Mouse (Mus musculus): ENCODE data around the gene Arl14ep.

DNA sequence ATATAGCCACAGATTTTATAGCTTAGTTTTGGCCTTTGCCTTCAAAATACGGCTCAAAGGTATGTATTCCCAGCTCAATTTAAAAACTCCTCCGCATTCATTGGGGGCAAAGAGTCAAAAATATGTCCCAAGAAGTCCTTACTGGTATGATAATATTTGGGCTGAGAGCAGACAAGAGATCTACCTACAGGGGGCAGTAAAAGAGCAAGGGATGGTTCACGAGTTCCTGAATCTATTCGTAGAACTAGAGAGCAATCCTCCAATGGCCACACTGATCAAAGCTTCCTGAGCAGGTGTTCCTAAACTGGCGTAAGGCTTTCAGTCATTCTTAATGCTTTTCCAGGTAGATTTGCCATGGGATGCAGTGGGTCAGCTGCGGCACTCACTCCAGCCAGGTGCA is 35.9 kb upstream of the Arl14ep start:
- TF ChIP-seq CTCF (IDR thresholded peaks at IDR 0.05; ENCODE audit: low read depth) (peak; percentile 29; the same call in 1 of the 2 replicates), EP300 (optimal IDR thresholded peaks at IDR 0.05) (no peak)

Measured in stomach, postnatal 0 days (tissue).